Mouse (Mus musculus) kidney, adult 9 months (tissue): ENCODE data around the gene Engase.

Source experiments
- DNase-seq: peaks from one replicate; pipeline ENCODE4 v3.0.0; 2022

Gene Engase

DNA sequence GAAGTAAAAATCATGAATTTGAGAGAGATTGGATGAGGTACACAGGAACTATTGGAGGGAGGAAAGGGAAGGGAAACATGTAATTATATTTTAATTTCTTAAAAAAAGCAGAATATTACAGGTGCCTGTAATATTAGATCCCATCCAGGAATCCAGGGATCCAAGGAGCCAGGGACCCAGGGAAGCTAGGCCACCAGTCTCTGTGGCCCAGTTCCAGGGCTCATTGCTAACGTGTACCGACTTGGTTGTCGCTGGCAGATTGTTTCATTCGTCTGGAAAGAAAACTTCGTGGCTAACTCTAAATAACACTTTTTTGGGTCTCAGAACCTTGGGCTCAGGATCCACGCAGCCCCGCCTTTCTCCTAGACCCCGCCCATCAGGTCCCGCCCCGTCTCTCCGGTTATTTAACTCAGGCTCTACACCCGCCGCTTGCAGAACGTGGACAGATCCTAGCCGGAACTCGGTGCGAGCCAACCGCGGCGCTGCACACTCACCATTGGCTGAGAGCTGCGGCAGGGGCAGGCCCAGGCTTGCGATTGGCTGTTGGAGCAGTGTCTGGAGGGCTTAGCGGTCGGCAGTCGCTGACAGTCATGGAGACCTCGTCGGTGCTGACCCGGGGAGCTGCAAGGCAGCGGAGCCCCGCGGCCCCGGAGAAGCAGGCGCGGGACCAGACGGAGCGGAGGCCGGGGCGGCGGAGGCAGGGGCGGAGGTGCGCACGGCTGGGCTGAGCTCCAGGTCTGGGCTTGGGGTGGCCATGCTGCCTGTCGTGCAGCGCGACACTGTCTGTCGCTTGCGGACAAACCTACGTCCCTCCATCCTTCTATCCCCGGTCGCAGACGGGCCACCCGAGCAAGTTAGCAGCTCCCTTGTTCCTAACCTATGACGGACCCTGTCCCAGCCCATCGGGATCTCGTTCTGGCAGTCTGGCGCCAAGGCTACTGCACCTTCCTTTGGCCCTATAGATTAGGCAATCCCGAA lies at the start of gene Engase:
Gene Engase (plus strand): TSS at position 434 of the 978 bp plus-strand sequence.
- peak; percentile 98 for DNase-seq

DNA sequence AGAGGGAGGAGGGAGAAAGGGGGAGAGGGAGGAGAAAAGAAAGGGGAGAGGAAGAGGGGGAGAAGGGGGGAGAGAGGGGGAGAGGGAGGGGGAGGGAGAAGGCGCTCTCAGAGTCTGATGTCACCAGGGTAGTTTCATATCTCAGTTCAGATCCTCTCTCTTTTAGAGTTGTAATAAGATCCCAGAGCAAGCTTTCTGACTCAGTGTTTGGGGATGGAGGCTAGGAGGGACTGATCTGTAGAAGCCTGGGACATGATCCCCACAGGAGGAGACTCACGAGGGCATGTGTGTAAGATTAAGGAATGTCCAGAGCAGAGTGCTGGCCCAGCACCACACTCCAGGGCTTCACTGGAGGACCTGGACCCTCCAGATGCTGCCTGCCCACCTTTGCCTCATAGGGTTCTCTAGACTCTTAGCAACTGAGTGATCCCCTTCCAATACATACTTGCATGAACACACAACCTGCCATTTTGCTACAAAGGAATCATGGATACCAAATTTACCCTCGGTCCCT lies 49.3 kb upstream of the Engase start:
- DNase-seq = no peak

DNA sequence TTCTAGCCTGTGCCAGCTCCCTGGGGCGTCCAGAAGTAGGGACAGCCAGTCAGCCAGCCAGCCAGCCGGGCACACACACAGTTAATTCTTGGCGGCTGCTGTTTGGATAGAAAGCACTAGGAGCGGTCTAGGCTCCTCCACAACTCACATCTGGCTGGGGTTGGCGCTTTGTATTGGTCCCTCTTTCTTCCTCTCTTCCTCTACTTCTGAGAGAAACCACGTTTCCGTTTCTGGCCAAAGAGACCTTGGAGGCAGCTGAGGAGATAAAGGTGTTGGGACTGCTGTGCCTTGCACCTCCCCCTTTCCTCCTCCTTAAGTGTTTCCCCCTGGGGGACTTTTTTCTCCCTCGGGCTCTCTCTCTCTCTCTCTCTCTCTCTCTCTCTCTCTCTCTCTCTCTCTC lies 48.6 kb upstream of the Engase start, which contains the start of gene C1qtnf1:
Gene C1qtnf1 (plus strand): TSS at position 218 of the 400 bp plus-strand sequence.
- DNase-seq = no peak

DNA sequence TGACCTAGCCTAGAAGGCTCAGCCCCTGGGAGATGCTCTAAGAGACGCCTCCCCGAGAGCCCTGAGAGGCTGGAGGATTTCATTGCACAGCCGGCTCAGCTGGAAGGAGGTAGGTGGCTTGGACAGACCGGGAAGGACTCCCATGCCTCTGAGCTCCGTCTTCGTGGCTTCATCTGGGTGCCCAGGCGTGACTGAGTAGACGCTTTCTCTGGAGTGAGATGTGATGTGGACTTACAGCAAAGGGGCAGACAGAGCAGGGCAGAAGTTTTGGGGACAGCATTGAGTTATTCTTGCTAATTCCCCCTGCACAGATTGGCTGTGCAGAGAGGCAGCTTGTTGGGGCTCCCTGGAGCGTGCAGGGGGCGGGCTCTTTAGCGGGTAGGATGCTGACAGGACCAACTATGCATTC lies 48.2 kb upstream of the Engase start:
- DNase-seq = no peak

- DNase-seq = peak; percentile 59
Measured at GRCm38 (mm10) chr11:118428944-118429709, 47.5 kb upstream of the Engase start.

DNA sequence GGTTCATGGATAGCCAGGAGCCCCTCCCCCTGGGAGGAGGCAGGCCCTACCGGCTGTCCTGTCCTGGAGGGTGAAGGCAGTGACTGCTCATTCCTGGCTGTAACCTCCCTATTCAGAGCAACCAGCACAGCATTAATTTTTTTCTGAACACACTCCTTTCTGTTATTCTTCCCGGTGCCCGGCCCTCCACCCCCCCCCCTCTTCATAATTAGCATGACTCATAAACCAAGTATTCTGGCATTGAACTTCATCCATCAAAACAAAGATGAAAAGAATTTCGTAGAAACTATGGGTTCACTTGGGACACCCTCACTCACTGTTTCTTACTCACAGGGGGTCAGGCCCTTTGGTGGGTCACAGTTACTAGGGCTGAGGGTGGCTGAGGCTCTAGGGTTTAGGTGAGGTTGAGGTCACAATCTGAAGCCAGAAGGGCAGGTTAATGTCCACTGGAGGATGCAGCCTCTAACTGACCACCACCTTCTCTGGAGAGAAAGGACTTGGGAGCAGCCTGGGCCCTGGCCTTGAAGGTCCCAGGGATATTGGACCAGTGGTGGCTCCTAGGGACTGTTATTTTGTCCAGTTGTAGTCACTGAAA lies 46.2 kb upstream of the Engase start:
- DNase-seq = no peak

DNA sequence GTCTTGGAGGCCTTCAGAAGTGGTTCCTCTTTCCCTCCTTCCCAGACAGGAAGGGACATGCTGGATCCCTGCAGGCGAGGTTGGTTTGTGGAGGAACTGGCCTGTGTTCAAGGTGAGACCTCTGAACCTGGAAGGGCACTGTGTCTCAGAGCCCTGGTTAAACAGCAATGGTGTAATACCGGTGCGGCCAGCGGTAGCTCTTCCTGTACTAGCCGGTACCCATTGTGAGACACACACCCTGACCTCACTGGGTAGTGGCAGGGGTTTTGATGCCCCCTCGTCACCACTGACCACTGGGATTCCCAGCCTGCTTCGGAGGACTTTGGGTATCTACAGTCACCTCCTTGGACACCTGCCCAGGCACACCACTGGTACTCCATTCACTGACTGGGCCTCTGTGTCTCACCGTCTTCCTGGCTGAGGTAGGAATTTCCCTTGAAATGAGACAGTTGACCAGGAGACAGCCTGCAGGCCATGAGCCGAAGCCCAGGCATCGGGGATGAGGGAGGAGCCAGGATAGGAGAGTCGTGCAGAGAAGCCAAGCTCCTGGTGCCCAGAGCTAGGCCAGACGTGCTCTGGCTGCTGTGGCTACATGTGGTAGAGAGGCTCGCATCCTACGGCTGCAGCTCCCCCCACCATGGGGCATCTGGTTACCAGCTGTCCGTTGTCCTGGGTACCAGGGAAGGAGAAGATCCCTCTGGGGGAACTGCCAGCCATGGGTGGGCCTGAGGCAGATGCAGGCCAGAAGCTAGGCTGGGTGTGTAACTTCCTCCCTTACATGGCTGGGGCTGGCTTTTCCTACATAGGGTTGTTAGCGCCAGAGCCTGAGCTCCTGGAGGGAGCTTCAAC lies 45.3 kb upstream of the Engase start:
- DNase-seq = no peak

- no peak for DNase-seq
Measured at GRCm38 (mm10) chr11:118433398-118433868, 43.2 kb upstream of the Engase start.

DNA sequence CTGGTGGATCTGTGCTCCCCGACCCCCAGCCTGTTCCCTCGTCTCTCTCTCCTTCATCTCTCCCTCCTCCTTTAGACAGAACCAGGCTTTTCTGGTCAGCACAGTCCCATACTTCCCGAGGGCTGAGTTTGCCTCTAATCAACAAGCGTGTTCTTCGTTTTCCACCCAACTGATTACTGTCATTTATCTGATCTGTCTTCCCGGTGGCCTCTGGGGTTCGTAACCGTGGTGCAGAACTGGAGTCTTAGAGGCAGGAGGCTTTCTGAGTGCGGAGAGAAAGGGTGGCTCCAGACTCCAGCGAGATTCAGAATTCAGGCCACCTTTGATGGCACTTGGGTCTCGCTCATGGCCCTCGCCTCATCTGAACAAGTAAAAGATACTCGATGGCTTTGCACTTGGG lies 42.5 kb upstream of the Engase start:
- DNase-seq = no peak

GRCm38 (mm10) chr11:118436471-118436935 lies 40.1 kb upstream of the Engase start:
- DNase-seq = peak; percentile 73

DNA sequence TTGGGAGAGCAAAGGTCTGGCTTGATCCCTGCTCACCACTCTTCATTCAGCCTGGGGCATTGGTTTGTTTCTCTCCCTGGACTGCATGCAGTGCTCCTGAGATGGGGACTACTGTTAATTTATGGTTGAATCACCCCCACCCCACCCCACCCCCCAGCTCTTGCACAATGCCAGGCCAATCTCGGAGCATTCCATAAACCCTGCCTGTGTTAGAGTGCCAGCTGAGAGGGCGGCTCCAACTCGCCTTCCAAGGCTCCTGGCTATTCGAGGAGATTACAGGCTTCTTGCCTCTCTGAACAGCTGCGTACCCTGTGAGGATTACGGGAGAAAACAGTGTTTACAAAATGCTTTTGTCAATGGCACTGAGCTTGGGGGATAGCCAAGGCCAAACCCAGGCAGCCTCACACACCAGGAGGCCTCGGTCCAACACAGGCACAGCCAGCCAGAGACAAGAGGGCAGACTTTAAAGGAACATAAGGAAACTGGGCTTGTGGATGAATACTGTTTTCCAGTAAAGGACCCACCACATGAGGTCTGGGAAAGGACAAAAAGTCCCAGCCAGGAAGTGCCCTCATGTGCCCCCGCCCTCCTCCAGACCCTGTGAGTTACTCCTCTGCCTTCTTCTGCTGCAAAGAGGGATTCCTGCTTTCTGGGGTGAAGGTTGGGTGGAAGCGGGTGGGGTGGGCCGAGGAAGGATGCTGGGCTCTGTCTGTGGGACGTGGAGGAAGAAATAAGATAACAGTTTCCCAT lies 37.8 kb upstream of the Engase start:
- DNase-seq = no peak

DNA sequence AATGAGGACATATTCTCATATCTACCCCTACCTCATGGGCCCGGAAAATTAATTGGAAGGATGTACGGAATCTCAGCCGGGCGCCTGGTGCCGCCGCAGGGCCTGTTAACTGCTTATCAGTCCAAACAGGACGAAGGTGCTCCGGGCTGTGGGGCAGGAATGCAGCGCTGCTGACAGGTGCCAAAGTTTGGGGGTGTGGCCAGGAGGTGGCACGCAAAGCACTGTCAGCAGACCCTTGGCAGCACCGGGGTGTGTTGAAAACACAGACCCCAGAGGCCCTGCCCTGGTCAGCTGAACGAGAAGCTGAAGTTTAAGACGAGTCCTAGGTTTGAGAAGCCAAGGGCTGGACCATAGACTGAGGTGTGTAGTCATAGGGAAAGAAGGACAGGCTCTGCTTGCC lies 33.9 kb upstream of the Engase start:
- no peak for DNase-seq

- DNase-seq = peak; percentile 71
Measured at GRCm38 (mm10) chr11:118443201-118443970, 33.2 kb upstream of the Engase start.

- peak; percentile 68 for DNase-seq
Measured at GRCm38 (mm10) chr11:118445843-118446242, 30.8 kb upstream of the Engase start.

DNA sequence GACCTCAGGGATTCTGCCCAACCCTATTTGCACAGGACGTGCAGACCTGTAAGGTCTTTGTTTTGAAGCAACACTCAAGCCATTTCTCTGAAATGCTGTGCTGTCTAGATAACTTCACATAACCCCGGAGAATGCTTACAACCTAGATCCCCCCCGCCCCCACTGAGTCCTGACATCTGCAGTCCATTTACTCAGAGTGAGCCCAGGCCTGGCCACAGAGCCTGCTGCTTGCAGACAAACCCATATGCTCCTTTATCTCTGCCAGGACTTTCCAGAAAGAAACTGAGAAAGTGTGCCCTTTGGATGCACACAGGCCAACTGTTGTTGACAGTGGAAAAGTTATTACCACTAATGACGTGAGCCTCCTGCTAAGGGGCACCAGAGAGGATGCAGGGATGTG lies 29.3 kb upstream of the Engase start:
- no peak for DNase-seq

DNA sequence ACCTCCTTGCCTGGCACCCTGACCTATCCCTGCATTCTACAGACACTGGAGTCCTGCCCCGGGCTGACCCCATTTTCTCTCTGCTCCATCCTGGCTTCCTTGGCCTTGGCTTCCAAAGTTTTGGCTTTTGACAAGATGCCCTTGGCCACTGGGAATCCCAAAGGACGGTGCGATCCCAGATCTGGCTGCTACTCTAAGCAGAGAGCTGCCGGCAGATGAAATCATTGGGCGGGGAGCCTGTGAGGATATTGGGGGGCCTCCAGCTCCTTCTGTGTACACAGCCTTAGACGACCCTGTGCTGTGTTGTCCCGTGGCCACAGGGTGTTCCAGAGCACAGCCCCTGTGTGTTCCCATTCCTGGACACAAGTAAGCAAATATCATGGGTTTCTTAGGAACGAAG lies 28.2 kb upstream of the Engase start:
- no peak for DNase-seq

DNA sequence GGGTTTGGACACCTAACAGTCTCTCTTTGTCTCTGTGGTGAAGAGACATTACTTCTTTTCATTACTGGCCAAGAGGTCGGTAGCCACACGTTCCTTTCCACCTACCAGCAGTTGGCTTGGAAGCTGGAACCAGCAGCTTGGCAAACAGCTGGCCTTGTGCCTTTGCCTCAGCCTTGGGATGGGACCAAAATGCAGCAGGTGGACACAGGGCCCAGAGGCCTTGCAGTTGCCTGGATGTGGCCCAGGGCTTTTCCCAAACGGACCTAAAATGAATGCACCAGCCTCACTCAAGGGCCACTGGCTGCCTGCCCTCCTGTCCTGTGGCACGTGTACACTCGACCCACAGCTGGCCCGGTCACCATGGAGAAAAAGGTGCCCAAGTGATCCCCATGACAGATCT lies 25.4 kb upstream of the Engase start:
- no peak for DNase-seq

- DNase-seq = no peak
Measured at GRCm38 (mm10) chr11:118452955-118453354, 23.7 kb upstream of the Engase start.

- no peak for DNase-seq
Measured at GRCm38 (mm10) chr11:118453886-118454671, 22.6 kb upstream of the Engase start.
